ENCODE assay signal across 15 mouse cellular contexts in genomic region chr6:12752297-12752696, GRCm38 (mm10). TPM values are rescaled to one million over a fixed set of nuclear protein-coding genes. Genes with fewer than 3 reads are reported as not detected.
"Had no signal": no experiment of that assay in that cellular context is flagged by ENCODE, and none has a peak within 500 bp of the region (broad histone marks: within the 10 kb centered on the region; RNA-seq: fewer than 3 reads in every experiment).

No protein-coding gene starts in this region.

- H3K4me2 ChIP-seq: limb, embryonic 12.5 days; liver, embryonic 13.5 days; lung, embryonic 15.5 days; neural tube, embryonic 15.5 days had no signal

- H3K27ac ChIP-seq: limb, embryonic 12.5 days; liver, embryonic 13.5 days; lung, embryonic 15.5 days; macrophage; neural tube, embryonic 15.5 days had no signal

- H3K36me3 ChIP-seq: limb, embryonic 12.5 days; liver, embryonic 13.5 days; lung, embryonic 15.5 days; neural tube, embryonic 15.5 days had no signal

- H3K9ac ChIP-seq: limb, embryonic 12.5 days; liver, embryonic 13.5 days; liver, postnatal 0 days; lung, embryonic 15.5 days; neural tube, embryonic 15.5 days had no signal

- ATAC-seq: liver, postnatal 0 days had no signal

- DNase-seq: kidney, adult 18-20 months; kidney, postnatal 10 days; kidney, postnatal 4 days; liver; liver, embryonic 13.5 days; liver, postnatal 0 days; lung, postnatal 14 days; right cerebral cortex, adult 18-20 months; right cerebral cortex, postnatal 25 days had no signal

- H3K27me3 ChIP-seq: neural tube, embryonic 15.5 days had no signal

- H3K4me3 ChIP-seq: limb, embryonic 12.5 days; liver, embryonic 13.5 days; lung, embryonic 15.5 days; myocyte; neural tube, embryonic 15.5 days had no signal

- H3K9me3 ChIP-seq: liver, embryonic 13.5 days; lung, embryonic 15.5 days; neural tube, embryonic 15.5 days had no signal

RNA-seq across cellular contexts. Expression of gene Thsd7a, which starts 3.1 kb away (rescaled TPM):
- total RNA-seq: megakaryocyte-erythroid progenitor cell, adult 5-6 weeks had no signal
- polyA plus RNA-seq: macrophage had no signal
